Mouse (Mus musculus) embryonic facial prominence, embryonic 13.5 days (tissue): ENCODE measurements at regions not wholly inside any gene's neighbourhood (a gene's known extent, or its start where the extent isn't known, plus 50 kb on each side); places are given as distances from the start of the nearest gene placed in this dataset.
A peak's percentile ranks its signal among the peaks of the same experiment; 100 is the strongest.

Experiments
- ATAC-seq: fragments of 200-750 bp; cut with Nextera tagmentation; 2 replicates; pipeline ENCODE4 v1.8.0; 2017; ENCODE audit warnings: low read depth; ENCODE audit not compliant: insufficient number of reproducible peaks, insufficient read depth, low FRiP score, low TSS enrichment
- H3K27ac ChIP-seq: fragments of 300-500 bp; sonication (generic); 2 replicates; pipeline ENCODE4 v1.5.1; 2015; ENCODE audit warnings: moderate library complexity, mild to moderate bottlenecking, inconsistent platforms
- H3K27me3 ChIP-seq: fragments of 300-500 bp; sonication (generic); 2 replicates; pipeline ENCODE4 v1.6.1; 2015; ENCODE audit warnings: mild to moderate bottlenecking, inconsistent platforms
- H3K36me3 ChIP-seq: fragments of 300-500 bp; sonication (generic); 2 replicates; pipeline ENCODE4 v1.6.1; 2015; ENCODE audit warnings: mild to moderate bottlenecking, inconsistent platforms
- H3K4me1 ChIP-seq: fragments of 300-500 bp; sonication (generic); 2 replicates; pipeline ENCODE4 v1.6.1; 2015; ENCODE audit warnings: inconsistent platforms
- H3K4me2 ChIP-seq: fragments of 300-500 bp; sonication (generic); 2 replicates; pipeline ENCODE4 v1.6.1; 2015; ENCODE audit warnings: moderate library complexity, mild to moderate bottlenecking, inconsistent platforms
- H3K4me3 ChIP-seq: fragments of 300-500 bp; sonication (generic); 2 replicates; pipeline ENCODE4 v1.5.1; 2015; ENCODE audit warnings: mild to moderate bottlenecking, inconsistent platforms
- H3K9ac ChIP-seq: fragments of 300-500 bp; sonication (generic); 2 replicates; pipeline ENCODE4 v1.6.1; 2015; ENCODE audit warnings: mild to moderate bottlenecking, inconsistent platforms
- H3K9me3 ChIP-seq: fragments of 300-500 bp; sonication (generic); 2 replicates; pipeline ENCODE4 v1.6.1; 2016; ENCODE audit warnings: inconsistent platforms
- WGBS: fragments of 180-500 bp; shearing (Covaris S2); methylation state at CpG from one replicate; pipeline ENCODE4 v1.1.7; 2015; ENCODE audit warnings: mixed read lengths; 5-methylcytosine and 5-hydroxymethylcytosine counted together

DNA sequence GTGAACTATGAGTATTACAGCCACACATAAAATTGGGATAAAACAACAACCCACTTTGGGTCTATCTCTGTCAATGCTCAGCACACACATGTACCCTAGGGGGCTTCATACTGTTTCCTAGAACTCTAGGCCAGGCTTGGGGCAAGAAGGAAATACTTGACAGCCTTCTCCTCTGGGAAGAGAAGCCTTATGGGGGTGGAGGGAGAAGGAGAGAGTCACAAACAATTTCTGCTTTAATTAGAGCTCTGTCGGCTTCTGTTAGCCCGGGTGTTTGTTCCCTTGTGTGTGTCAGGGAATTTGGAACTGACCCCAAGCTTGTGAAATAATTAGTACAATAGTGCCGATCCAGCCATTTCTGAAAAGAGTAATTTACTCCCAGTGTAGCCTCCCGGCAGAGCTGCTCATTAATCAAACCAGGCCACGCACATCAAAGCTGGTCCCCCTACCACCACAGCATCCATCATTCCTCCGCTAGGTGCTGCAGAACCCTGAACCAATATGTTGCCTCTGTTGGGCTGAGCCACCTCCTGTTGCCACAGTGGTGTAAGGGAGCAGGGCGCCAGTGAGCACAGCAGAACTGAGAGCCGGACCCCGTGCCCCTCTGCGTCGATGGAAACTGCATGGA, 307.3 kb downstream of the Tmem114 start:
- Histone ChIP-seq H3K27ac (no peak overlapping the region), H3K4me3 (no peak overlapping the region), H3K4me1 (no peaks in the 10 kb centered on the region), H3K4me2 (no peak overlapping the region), H3K36me3 (no peaks in the 10 kb centered on the region), H3K27me3 (no peaks in the 10 kb centered on the region), H3K9ac (no peak overlapping the region), H3K9me3 (no peaks in the 10 kb centered on the region)
- WGBS, result 65% methylated on average over 11 of the region's 11 CpGs
- ATAC-seq, result no peak

DNA sequence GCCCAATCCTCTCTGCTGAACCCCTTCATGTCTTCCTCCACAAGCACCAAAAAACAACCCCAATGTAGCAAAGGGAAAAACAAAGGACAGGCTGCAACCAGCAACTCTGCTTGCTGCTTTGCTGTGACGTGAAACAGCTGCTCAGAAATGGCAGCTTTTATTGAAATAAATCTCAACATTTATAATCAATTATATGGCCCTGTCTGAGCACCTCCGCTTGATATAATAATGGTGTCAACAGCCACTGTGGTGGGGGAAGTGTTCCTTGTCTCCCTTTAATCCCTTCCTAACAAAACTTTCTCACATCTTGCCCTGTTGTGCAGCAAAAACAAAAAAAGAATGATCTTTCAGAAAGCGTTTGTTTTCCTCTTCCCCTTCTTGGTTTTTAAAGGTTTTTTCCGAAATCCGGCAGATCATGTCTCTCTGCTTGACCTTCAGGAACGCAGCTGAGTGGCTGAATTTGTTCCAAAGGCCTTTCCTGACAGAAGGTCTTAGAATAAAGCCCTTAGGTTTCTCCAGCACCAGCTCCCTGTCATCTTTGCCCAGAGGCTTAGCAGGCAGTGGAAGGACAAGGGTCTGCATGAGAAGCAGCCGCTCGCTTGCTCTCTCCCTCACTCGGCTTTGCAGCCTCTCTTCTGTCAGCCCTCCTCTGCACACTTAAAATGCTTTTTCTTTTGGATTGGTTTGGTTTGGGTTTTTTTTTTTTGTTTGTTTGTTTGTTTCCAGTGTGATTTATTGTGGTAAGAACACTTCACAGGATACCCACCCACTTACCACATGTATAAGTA, 313.4 kb downstream of the Tmem114 start:
- no peak overlapping the region for H3K4me3 ChIP-seq
- no peak overlapping the region for H3K4me2 ChIP-seq
- H3K4me1 ChIP-seq, result 0 out of 2 replicates have a peak, but pooled peaks cover 9% of the 10 kb centered on the region
- H3K9me3 ChIP-seq, result no peaks in the 10 kb centered on the region
- H3K36me3 ChIP-seq, result no peaks in the 10 kb centered on the region
- WGBS, result 43% methylated on average over 9 of the region's 9 CpGs
- no peak overlapping the region for H3K9ac ChIP-seq
- H3K27me3 ChIP-seq, result no peaks in the 10 kb centered on the region
- H3K27ac ChIP-seq, result no peak overlapping the region
- no peak for ATAC-seq

DNA sequence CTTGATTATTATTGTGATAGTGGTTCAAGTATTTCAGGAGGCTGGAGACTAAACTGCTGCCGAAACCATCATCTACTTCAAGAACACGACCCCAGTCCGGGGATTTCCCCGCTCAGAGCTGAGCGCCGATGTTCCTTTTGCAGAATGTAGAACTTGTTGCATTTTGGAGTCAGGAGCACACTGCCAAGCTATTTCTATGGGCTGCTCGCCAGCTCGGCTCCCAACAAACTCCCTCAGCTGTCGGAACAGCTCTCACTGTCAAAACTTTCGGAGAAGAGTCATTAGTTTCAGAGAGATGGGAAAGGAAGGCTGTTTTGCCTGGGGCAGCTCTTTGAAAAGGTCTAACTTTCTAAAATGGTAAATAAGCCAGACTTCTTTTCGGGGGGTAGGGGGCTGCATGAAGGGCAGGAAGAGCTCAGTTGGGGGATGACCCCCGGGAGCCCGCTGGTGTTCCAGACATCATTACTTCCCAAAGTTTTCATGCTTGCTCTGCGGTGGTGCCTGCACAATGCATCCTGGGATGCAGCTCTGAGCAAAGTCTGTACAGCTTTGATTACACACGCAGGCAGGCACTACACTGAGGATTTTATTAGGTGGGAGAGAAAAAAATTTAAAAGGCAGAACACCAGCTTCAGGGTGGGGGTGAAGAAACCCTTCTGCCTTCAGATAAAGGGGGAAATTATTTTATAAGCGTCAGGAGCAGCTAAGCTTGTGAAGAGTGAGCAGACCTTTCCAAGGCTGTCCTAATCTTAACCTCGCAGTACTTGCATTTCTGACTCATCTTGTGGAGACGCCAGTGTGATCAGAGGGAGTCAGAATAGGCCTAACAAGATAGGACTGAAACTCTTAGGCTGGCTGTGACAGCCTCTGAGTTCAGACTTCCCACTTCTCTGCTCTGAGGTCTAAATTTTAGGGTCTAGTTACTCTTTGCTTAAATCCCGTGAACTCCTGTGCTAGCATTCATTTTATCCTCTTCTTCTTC, 316.5 kb downstream of the Tmem114 start:
- no peak overlapping the region for H3K9ac ChIP-seq
- no peak overlapping the region for H3K4me3 ChIP-seq
- H3K9me3 ChIP-seq, result no peaks in the 10 kb centered on the region
- no peaks in the 10 kb centered on the region for H3K27me3 ChIP-seq
- no peak overlapping the region for H3K27ac ChIP-seq
- H3K4me2 ChIP-seq, result peak overlapping the region; percentile 42
- WGBS, result 40% methylated on average over 19 of the region's 19 CpGs
- ATAC-seq, result no peak
- H3K36me3 ChIP-seq, result no peaks in the 10 kb centered on the region
- H3K4me1 ChIP-seq, result 0 out of 2 replicates have a peak, but pooled peaks cover 9% of the 10 kb centered on the region

DNA sequence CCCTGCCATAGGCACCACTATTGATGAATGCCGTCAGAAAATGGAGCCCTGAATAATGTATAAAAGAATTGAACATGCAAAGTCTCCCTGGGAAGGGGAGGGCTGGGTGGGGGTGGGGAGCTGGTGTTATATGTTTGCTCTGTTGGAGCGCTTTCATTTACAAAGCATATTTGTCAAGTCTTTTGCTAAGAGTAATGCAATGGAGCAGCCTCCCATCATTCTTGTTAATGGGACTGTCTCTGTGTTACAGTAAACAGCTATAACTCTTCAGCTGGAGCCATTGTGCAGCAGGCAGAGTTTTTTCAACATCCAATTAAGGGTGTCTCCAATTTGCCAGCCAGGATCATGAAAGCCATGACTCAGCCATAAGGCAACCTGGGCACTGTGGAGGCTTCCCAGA, 345.9 kb downstream of the Tmem114 start:
- Histone ChIP-seq H3K27ac (no peak overlapping the region), H3K4me1 (no peaks in the 10 kb centered on the region), H3K27me3 (no peaks in the 10 kb centered on the region), H3K9me3 (no peaks in the 10 kb centered on the region), H3K9ac (no peak overlapping the region), H3K36me3 (no peaks in the 10 kb centered on the region), H3K4me3 (no peak overlapping the region), H3K4me2 (no peak overlapping the region)
- ATAC-seq, result no peak
- WGBS, result 97% methylated on average over 2 of the region's 2 CpGs

DNA sequence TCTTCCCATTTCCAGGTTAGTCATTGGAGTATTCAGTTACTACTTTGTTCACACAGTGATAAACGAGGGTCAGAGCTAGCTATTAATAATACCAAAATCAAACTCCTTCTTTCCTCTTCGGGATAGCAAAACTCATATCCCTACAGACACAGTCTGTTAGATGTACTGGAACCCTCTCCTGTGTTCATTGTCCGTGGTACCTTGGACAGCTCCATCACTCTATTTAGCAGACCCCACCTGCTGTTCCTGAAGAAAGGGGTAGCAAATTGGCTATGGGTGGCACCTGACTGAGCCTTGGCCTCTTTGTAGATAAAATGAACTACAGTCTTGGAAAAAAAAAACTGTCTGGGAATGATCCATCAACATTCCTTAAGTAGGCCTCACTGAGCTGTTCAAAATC, 346.5 kb downstream of the Tmem114 start:
- no peak overlapping the region for H3K9ac ChIP-seq
- H3K27me3 ChIP-seq, result no peaks in the 10 kb centered on the region
- no peak overlapping the region for H3K27ac ChIP-seq
- H3K36me3 ChIP-seq, result no peaks in the 10 kb centered on the region
- no peak overlapping the region for H3K4me2 ChIP-seq
- 65% methylated on average over 3 of the region's 3 CpGs for WGBS
- no peaks in the 10 kb centered on the region for H3K9me3 ChIP-seq
- H3K4me1 ChIP-seq, result no peaks in the 10 kb centered on the region
- no peak overlapping the region for H3K4me3 ChIP-seq
- ATAC-seq, result no peak

DNA sequence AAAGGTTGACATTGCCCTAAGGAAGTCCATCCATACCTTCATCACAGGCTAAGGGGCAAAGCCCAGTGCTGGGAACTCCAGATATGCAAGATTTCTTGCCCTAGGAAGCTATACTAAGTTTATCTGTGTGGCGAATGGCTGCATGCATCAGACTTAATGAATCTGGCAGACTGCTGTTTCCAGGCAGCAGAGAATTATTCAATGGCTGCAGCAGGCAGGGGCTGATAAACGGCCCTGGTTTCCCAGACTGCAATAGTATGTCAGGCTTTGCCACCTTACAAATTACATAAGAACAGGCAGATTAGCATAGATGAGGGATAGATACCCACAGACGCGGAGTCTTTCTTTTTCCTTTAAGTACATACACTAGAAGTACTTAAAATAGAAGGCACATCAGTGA, 350.2 kb downstream of the Tmem114 start:
- 69% methylated on average over 4 of the region's 4 CpGs for WGBS
- ATAC-seq, result no peak

DNA sequence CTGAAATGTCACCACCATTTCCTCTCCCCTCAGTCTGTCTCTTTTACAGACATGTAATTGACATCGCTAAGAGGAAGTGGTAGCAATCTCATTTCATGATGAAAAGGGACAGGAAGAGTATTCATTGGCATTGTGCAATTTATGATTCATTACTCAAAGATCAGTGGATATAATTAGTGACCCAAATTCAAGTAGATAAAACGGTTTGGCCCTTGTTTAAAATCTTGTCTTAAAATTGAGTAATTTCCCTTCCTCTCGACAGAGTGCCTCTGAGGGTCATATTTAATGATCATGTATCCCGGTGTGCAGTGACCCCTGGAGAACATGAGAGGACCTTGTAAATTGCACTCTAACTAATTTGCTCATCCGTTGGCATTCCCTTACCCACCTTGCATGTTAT, 371.0 kb downstream of the Tmem114 start:
- 36% methylated on average over 5 of the region's 5 CpGs for WGBS
- no peaks in the 10 kb centered on the region for H3K4me1 ChIP-seq

More for the DNA sequence above, 350.2 kb downstream of the Tmem114 start:
- Histone ChIP-seq H3K4me1 (no peaks in the 10 kb centered on the region), H3K4me2 (no peak overlapping the region), H3K4me3 (no peak overlapping the region), H3K27ac (no peak overlapping the region), H3K9me3 (no peaks in the 10 kb centered on the region), H3K27me3 (no peaks in the 10 kb centered on the region), H3K9ac (no peak overlapping the region), H3K36me3 (no peaks in the 10 kb centered on the region)

DNA sequence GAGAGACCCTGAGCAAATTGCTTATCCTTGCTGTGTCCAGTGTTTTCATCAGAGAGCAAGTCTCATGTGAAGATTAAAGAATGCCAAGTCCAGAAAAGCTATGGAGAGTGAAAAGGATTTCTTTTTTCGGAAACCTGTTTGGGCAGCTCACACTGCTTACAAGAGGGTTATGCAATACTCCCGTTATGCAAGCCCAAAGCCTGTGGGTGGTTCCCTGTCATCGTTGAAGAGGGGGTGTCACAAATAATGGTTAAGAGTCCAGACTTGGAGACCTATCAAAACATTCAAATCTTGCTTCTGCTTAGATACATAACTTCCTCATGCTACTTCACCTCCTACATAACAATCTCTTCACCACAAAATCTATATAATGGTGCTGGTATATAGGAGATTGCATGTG, 416.0 kb downstream of the Tmem114 start:
- ATAC-seq, result no peak
- Histone ChIP-seq H3K36me3 (no peaks in the 10 kb centered on the region), H3K4me3 (no peak overlapping the region), H3K4me2 (no peak overlapping the region), H3K4me1 (no peaks in the 10 kb centered on the region), H3K27me3 (no peaks in the 10 kb centered on the region), H3K27ac (no peak overlapping the region), H3K9me3 (no peaks in the 10 kb centered on the region), H3K9ac (no peak overlapping the region)
- WGBS, result 67% methylated on average over 3 of the region's 3 CpGs

More for the DNA sequence above, 371.0 kb downstream of the Tmem114 start:
- H3K9ac ChIP-seq, result no peak overlapping the region
- no peak overlapping the region for H3K27ac ChIP-seq
- ATAC-seq, result no peak
- H3K36me3 ChIP-seq, result no peaks in the 10 kb centered on the region
- no peak overlapping the region for H3K4me2 ChIP-seq
- H3K9me3 ChIP-seq, result no peaks in the 10 kb centered on the region
- no peaks in the 10 kb centered on the region for H3K27me3 ChIP-seq
- H3K4me3 ChIP-seq, result no peak overlapping the region

DNA sequence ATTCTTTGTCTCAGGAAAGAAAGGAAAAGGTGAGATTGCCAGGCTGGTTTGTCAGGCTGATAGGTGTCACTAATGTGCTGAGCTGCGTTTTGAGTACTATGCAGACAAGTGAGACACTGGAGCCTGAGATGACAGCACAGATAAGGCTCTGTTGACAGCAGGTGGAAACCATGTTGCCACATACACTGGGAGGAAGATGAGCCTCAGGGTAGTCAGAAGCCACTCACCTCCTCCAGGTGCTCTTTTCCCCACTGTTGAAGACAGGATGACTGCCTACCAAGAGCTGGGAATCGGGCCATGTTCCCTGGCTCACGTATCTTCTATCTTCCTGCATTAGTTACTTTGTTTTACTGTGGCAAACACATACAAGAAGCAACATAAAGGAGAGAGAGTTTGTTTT, 418.3 kb downstream of the Tmem114 start:
- no peak for ATAC-seq
- H3K36me3 ChIP-seq, result no peaks in the 10 kb centered on the region
- H3K9ac ChIP-seq, result no peak overlapping the region
- H3K27ac ChIP-seq, result no peak overlapping the region
- H3K4me3 ChIP-seq, result no peak overlapping the region
- H3K9me3 ChIP-seq, result no peaks in the 10 kb centered on the region
- WGBS, result 74% methylated on average over 3 of the region's 3 CpGs
- no peaks in the 10 kb centered on the region for H3K27me3 ChIP-seq
- H3K4me1 ChIP-seq, result no peaks in the 10 kb centered on the region
- no peak overlapping the region for H3K4me2 ChIP-seq

DNA sequence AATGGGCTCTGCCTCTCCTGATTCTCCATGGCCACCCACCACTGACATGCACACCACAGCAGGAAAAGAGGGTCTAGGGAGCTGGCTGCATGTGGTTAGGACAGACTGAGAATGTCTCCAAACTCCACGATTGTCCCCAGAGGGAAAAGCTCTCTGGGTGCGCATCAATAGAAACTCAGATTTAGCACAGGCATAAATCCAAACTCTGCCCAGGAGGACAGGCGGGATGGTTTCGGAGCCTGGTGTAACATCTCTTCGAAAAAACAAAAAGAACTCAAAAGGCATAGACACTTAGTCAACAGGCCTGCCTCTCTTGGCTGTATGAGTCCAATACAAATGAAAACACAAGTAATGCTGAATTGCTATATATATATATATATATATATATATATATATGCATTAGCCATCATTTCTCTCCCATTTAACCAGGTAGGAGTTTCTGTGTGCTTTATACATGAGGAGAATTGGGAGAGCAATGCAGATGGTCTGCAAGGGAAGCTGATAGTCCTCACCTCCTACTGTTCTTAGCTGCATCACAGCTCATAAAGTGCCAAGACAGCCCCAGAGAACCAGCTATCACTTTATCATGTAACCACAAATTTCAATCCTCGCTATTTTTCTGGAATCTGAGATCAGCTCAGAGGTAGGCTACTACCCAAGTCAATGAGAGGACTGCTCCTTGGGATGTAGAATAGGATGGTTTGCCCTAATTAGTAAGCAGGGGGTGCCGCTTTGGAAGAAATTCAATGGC, 422.4 kb downstream of the Tmem114 start:
- Histone ChIP-seq H3K27ac (no peak overlapping the region), H3K36me3 (no peaks in the 10 kb centered on the region), H3K9me3 (no peaks in the 10 kb centered on the region), H3K9ac (no peak overlapping the region), H3K4me2 (no peak overlapping the region), H3K4me1 (no peaks in the 10 kb centered on the region), H3K27me3 (no peaks in the 10 kb centered on the region), H3K4me3 (no peak overlapping the region)
- 86% methylated on average over 7 of the region's 7 CpGs for WGBS
- no peak for ATAC-seq

DNA sequence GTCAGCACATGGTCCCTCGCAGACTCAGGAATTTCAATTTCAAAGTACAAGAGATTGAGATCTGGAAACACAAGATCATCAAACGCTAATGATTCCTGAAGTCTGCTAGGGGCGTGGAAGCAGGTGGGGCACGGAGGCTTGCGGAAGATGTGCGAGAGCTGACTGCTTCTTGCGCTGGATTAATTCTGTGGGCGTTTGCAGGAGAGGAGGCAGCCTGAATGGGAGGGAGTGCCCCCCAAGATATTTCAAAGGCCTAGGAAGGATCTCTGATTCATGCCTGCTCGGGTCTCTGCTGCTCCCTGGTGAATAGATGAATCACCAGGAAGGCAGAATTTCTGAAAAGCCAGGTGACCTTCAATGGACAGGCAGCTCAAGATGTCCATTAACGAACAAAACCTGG, 442.1 kb downstream of the Tmem114 start:
- Histone ChIP-seq H3K4me2 (no peak overlapping the region), H3K9ac (no peak overlapping the region), H3K27ac (no peak overlapping the region), H3K4me1 (no peaks in the 10 kb centered on the region), H3K27me3 (no peaks in the 10 kb centered on the region), H3K4me3 (no peak overlapping the region), H3K36me3 (no peaks in the 10 kb centered on the region), H3K9me3 (no peaks in the 10 kb centered on the region)
- WGBS, result 48% methylated on average over 10 of the region's 10 CpGs
- ATAC-seq, result no peak
